Mouse (Mus musculus): ENCODE measurements around the gene Rbfox2. TPM values are rescaled to one million over a fixed set of nuclear protein-coding genes. Genes with fewer than 3 reads are reported as not detected.

The Rbfox2 gene
- polyA plus RNA-seq, 1 experiment from 2014 or later = 54.6 TPM

GRCm38 (mm10) chr15:77245418-77246365 lies 61.1 kb downstream of the Rbfox2 start:
- H3K9me3 ChIP-seq (replicated peaks) = no peaks in the 10 kb centered on the region
- H3K9ac ChIP-seq = no peak overlapping the region
- H3K36me3 ChIP-seq = no peaks in the 10 kb centered on the region
- H3K4me1 ChIP-seq (replicated peaks) = peaks cover 33% of the 10 kb centered on the region
- 6% methylated on average over 11 of the region's 11 CpGs for WGBS
- H3K4me2 ChIP-seq = peak overlapping the region; percentile 41
- no peak overlapping the region for H3K4me3 ChIP-seq
- no peaks in the 10 kb centered on the region for H3K27me3 ChIP-seq
- peak overlapping the region; percentile 70 for H3K27ac ChIP-seq
- peak; percentile 86 for ATAC-seq (replicated peaks; ENCODE audit: insufficient number of reproducible peaks, insufficient read depth, low FRiP score, low read depth)

DNA sequence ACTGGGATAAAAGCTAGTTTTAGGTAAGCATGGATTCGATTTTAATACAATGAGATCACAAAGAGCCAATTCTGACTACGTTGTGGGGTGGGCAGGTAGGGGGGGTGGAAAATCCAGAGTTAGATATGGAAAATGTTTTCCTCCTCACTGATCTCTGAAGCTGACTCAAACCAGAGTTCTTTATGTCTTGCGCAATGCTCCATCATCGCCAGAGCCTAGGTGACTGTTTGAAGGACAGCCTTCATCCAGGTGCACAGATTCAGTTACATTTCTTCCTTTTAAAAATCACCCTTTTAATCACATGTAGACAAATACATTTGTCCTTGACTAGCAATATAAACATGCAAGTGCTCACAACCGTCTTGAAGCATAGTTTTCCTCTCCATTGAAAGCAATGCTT lies 62.2 kb downstream of the Rbfox2 start:
- Histone ChIP-seq H3K36me3 (no peaks in the 10 kb centered on the region), H3K9me3 (replicated peaks) (no peaks in the 10 kb centered on the region), H3K27me3 (no peaks in the 10 kb centered on the region), H3K9ac (no peak overlapping the region), H3K4me1 (replicated peaks) (peaks cover 36% of the 10 kb centered on the region), H3K27ac (no peak overlapping the region), H3K4me3 (no peak overlapping the region), H3K4me2 (no peak overlapping the region)
- no peak for ATAC-seq (replicated peaks; ENCODE audit: insufficient number of reproducible peaks, insufficient read depth, low FRiP score, low read depth)
- 70% methylated on average over 5 of the region's 5 CpGs for WGBS

GRCm38 (mm10) chr15:77243876-77244560 lies 62.8 kb downstream of the Rbfox2 start:
- H3K9me3 ChIP-seq (replicated peaks) = no peaks in the 10 kb centered on the region
- 88% methylated on average over 5 of the region's 5 CpGs for WGBS
- H3K27ac ChIP-seq = no peak overlapping the region
- no peak overlapping the region for H3K4me2 ChIP-seq
- no peaks in the 10 kb centered on the region for H3K36me3 ChIP-seq
- H3K4me3 ChIP-seq = no peak overlapping the region
- no peaks in the 10 kb centered on the region for H3K27me3 ChIP-seq
- ATAC-seq (replicated peaks; ENCODE audit: insufficient number of reproducible peaks, insufficient read depth, low FRiP score, low read depth) = no peak
- peaks cover 38% of the 10 kb centered on the region for H3K4me1 ChIP-seq (replicated peaks)
- H3K9ac ChIP-seq = no peak overlapping the region

DNA sequence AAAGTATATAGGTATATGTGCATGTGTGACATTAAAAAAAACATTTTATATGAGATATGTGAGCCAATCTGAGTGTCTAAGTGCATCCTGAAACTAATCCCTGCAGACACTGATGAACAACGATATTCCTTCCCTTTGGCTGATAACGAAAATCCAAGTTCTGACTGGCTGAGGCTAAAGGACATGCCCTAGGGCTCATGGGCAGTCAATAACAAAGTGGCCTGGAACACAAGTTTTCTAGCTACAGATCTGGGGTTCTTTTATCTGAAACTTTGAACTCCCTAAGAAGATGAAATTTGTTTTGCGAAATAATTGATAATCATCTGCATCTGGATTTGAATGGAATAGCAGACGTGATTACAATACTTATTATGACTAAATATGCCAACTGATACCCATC lies 66.2 kb downstream of the Rbfox2 start:
- no peaks in the 10 kb centered on the region for H3K9me3 ChIP-seq (replicated peaks)
- no peaks in the 10 kb centered on the region for H3K36me3 ChIP-seq
- H3K9ac ChIP-seq = no peak overlapping the region
- H3K4me1 ChIP-seq (replicated peaks) = peaks cover 49% of the 10 kb centered on the region
- no peak overlapping the region for H3K27ac ChIP-seq
- H3K4me3 ChIP-seq = no peak overlapping the region
- 75% methylated on average over 4 of the region's 4 CpGs for WGBS
- no peak for ATAC-seq (replicated peaks; ENCODE audit: insufficient number of reproducible peaks, insufficient read depth, low FRiP score, low read depth)
- no peaks in the 10 kb centered on the region for H3K27me3 ChIP-seq
- no peak overlapping the region for H3K4me2 ChIP-seq

DNA sequence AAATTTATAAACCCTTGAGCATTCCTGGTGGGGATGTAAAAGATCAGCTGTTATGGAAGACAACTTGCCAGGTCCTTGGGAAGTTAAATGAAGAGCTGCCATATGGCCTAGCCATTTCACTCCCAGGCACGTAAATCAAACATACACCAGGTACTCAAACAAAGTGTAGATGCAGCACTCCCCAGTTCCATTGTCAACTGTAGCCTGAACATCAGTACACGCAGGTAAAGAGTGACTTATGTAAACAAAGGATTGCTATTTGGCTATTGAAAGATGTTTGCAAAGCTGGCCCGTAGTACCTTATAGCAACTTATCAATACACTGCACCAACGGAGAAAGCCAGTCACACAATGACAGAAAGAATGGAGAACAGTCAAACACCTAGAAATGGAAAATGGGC lies 67.2 kb downstream of the Rbfox2 start:
- Histone ChIP-seq H3K9ac (no peak overlapping the region), H3K4me3 (no peak overlapping the region), H3K27ac (no peak overlapping the region), H3K9me3 (replicated peaks) (no peaks in the 10 kb centered on the region), H3K27me3 (no peaks in the 10 kb centered on the region), H3K4me1 (replicated peaks) (peaks cover 52% of the 10 kb centered on the region), H3K36me3 (no peaks in the 10 kb centered on the region), H3K4me2 (no peak overlapping the region)
- WGBS = 75% methylated on average over 4 of the region's 4 CpGs
- ATAC-seq (replicated peaks; ENCODE audit: insufficient number of reproducible peaks, insufficient read depth, low FRiP score, low read depth) = no peak

- Histone ChIP-seq H3K36me3 (no peaks in the 10 kb centered on the region), H3K4me1 (replicated peaks) (peaks cover 56% of the 10 kb centered on the region), H3K4me3 (no peak overlapping the region), H3K9me3 (replicated peaks) (no peaks in the 10 kb centered on the region), H3K27me3 (no peaks in the 10 kb centered on the region), H3K4me2 (no peak overlapping the region), H3K27ac (no peak overlapping the region; the same call in 1 of the 2 replicates), H3K9ac (no peak overlapping the region)
- ATAC-seq (replicated peaks; ENCODE audit: insufficient number of reproducible peaks, insufficient read depth, low FRiP score, low read depth) = no peak
- 35% methylated on average over 1 of the region's 1 CpGs for WGBS
Measured at GRCm38 (mm10) chr15:77237661-77238060, 69.1 kb downstream of the Rbfox2 start.

GRCm38 (mm10) chr15:77236055-77236567 lies 70.7 kb downstream of the Rbfox2 start:
- no peaks in the 10 kb centered on the region for H3K9me3 ChIP-seq (replicated peaks)
- peak overlapping the region; percentile 3; the same call in 1 of the 2 replicates for H3K4me2 ChIP-seq
- no peaks in the 10 kb centered on the region for H3K36me3 ChIP-seq
- ATAC-seq (replicated peaks; ENCODE audit: insufficient number of reproducible peaks, insufficient read depth, low FRiP score, low read depth) = peak; percentile 51; the same call in 1 of the 2 replicates
- peaks cover 59% of the 10 kb centered on the region for H3K4me1 ChIP-seq (replicated peaks)
- no peak overlapping the region for H3K9ac ChIP-seq
- 8% methylated on average over 7 of the region's 7 CpGs for WGBS
- no peak overlapping the region for H3K4me3 ChIP-seq
- peak overlapping the region; percentile 69 for H3K27ac ChIP-seq
- no peaks in the 10 kb centered on the region for H3K27me3 ChIP-seq

GRCm38 (mm10) chr15:77235551-77235950 lies 71.3 kb downstream of the Rbfox2 start:
- Histone ChIP-seq H3K9ac (no peak overlapping the region), H3K27ac (peak overlapping the region; percentile 69), H3K4me2 (no peak overlapping the region; the same call in 1 of the 2 replicates), H3K4me1 (replicated peaks) (peaks cover 59% of the 10 kb centered on the region), H3K36me3 (no peaks in the 10 kb centered on the region), H3K27me3 (no peaks in the 10 kb centered on the region), H3K9me3 (replicated peaks) (no peaks in the 10 kb centered on the region), H3K4me3 (no peak overlapping the region)
- no peak for ATAC-seq (replicated peaks; ENCODE audit: insufficient number of reproducible peaks, insufficient read depth, low FRiP score, low read depth)
- 82% methylated on average over 4 of the region's 4 CpGs for WGBS

- Histone ChIP-seq H3K9me3 (replicated peaks) (no peaks in the 10 kb centered on the region), H3K4me1 (replicated peaks) (peaks cover 56% of the 10 kb centered on the region), H3K27ac (no peak overlapping the region), H3K4me2 (no peak overlapping the region), H3K9ac (no peak overlapping the region), H3K27me3 (no peaks in the 10 kb centered on the region), H3K4me3 (no peak overlapping the region), H3K36me3 (no peaks in the 10 kb centered on the region)
- ATAC-seq (replicated peaks; ENCODE audit: insufficient number of reproducible peaks, insufficient read depth, low FRiP score, low read depth) = no peak
- WGBS = 40% methylated on average over 4 of the region's 4 CpGs
Measured at GRCm38 (mm10) chr15:77234296-77234695, 72.5 kb downstream of the Rbfox2 start.

GRCm38 (mm10) chr15:77230144-77230543 lies 76.7 kb downstream of the Rbfox2 start:
- H3K36me3 ChIP-seq = no peaks in the 10 kb centered on the region
- 74% methylated on average over 3 of the region's 3 CpGs for WGBS
- ATAC-seq (replicated peaks; ENCODE audit: insufficient number of reproducible peaks, insufficient read depth, low FRiP score, low read depth) = no peak
- no peak overlapping the region for H3K4me2 ChIP-seq
- H3K4me3 ChIP-seq = no peak overlapping the region
- H3K4me1 ChIP-seq (replicated peaks) = peaks cover 39% of the 10 kb centered on the region
- H3K9me3 ChIP-seq (replicated peaks) = no peaks in the 10 kb centered on the region
- H3K27ac ChIP-seq = no peak overlapping the region
- H3K9ac ChIP-seq = no peak overlapping the region
- no peaks in the 10 kb centered on the region for H3K27me3 ChIP-seq

- Histone ChIP-seq H3K9me3 (replicated peaks) (no peaks in the 10 kb centered on the region), H3K4me3 (no peak overlapping the region), H3K9ac (no peak overlapping the region), H3K4me1 (replicated peaks) (peaks cover 19% of the 10 kb centered on the region), H3K4me2 (no peak overlapping the region), H3K27me3 (no peaks in the 10 kb centered on the region), H3K36me3 (no peaks in the 10 kb centered on the region), H3K27ac (peak overlapping the region; percentile 18; the same call in 1 of the 2 replicates)
- WGBS = 42% methylated on average over 7 of the region's 7 CpGs
- ATAC-seq (replicated peaks; ENCODE audit: insufficient number of reproducible peaks, insufficient read depth, low FRiP score, low read depth) = no peak
Measured at GRCm38 (mm10) chr15:77226831-77227354, 79.9 kb downstream of the Rbfox2 start.

All from heart, embryonic 15.5 days (tissue).